Mouse (Mus musculus) spleen, postnatal 4 days (tissue): ENCODE data around the gene Dhrs1.
A peak's percentile ranks its signal among the peaks of the same experiment; 100 is the strongest.

Experiments
- DNase-seq, 2 experiments: peaks; one replicate each; pipeline ENCODE4 v3.0.0; 2022; ENCODE audit warnings: low spot score in 2 of 2

Dhrs1 gene

DNA sequence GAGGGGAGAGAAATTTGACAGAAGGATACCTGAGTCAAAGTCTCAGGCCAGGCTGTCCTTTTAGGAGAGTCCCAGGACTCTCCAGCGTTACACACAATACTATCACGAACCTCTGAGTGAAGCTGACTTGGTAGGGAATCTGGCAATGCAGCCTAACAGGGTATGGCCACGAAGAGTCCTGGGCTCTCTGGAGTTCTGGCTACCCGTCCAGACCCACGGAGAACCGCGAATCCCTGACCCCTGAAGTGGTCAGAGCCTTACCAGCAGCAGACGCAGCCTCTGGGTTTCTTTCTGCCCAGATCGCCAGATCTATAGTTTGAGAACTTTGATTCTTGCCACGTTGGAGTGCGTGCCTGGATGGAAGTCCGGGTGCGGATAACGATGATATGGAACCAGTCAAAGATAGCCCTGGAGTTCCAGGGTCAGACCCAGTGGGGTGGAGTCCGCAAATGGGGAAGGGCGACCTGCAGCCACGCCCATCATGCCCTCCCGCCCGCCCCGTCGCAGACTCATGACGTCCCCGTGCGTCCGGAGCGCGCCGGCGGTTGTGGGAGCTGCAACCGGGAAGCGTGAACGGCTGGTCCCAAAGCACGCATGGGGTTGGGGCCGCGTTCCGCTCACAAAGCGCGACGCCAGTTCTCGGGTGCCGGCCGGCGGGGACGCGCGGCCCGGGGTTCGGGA, at the start of gene Dhrs1, which contains the start of gene Nop9:
Gene Dhrs1 (minus strand): TSS at position 511 of the 681 bp plus-strand sequence.
Gene Nop9 (plus strand): TSS at position 514 of the 681 bp plus-strand sequence.
- peak; percentile 85 to 93 for DNase-seq

GRCm38 (mm10) chr14:55793946-55794345, 48.5 kb upstream of the Dhrs1 start:
- DNase-seq: peak in 1 of 2 experiments; percentile 32

GRCm38 (mm10) chr14:55793461-55793860, 48.0 kb upstream of the Dhrs1 start:
- no peak for DNase-seq

DNA sequence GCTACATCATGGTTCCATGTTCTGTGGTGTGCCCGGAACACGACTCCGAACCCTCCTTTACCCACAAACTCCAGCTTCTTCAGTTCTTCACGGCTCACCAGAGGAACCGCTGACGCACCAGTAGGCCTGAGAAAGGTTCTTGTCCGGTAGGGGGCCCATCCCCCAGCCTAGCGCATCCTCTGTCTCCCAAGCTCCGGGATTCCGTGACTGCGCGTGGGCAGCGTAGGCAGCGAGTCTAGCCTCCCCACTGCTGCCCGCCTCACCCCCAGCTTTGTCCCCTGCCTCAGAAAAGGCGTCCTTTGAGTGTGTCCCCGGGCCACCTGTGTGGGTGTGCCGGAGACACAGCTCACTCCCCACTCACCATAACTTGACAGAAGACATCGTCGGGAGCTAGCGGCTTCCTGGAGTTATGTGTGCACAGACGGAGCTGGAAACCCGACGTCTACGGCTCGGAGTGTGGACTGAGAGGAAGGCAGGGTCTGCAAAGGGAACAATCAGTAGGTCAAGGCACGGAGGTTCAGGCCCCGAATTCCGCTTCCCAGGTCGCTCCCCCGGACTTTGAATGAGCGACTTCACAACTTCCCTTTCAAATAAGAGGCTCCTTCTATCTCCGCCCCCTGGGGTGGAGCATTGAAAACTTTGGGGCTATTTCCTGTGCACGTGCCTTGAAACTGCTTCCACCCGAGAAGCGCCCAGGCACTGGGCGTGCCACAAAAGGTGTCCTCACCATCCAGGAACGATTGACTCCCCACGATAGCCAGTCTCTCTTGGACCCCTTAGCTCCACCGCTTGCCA, 43.0 kb upstream of the Dhrs1 start, which contains the start of gene Ripk3:
Gene Ripk3 (minus strand): TSS at position 610 of the 795 bp plus-strand sequence.
- peak; percentile 55 to 72 for DNase-seq

DNA sequence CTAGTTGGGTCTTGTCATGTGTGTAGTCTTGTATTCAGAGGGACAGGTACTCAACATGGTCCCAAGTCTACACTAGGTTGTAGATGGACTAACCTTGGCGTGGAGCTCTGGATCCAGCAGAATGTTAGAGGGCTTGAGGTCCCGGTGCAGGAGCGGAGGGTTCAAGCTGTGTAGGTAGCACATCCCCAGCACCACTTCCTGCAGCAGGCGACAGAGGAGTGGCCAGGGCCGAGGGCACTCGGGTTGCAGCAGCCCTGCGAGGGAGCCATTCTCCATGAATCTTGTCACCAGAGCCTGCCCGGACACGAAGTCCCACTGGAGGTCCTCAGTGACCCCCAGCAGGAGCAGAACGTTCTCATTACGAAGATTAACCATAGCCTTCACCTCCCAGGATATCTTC, 42.2 kb upstream of the Dhrs1 start:
- peak; percentile 12 to 60 for DNase-seq

- peak; percentile 12 to 57 for DNase-seq
Observed at GRCm38 (mm10) chr14:55785195-55785594, 39.7 kb upstream of the Dhrs1 start.

GRCm38 (mm10) chr14:55783958-55784235, 38.4 kb upstream of the Dhrs1 start, which contains the start of gene Adcy4:
Gene Adcy4, minus strand, starts transcription at chr14:55784095.
- peak in 1 of 2 experiments; percentile 60 for DNase-seq

GRCm38 (mm10) chr14:55783171-55783957, 37.9 kb upstream of the Dhrs1 start:
- peak; percentile 10 to 59 for DNase-seq

- DNase-seq: peak in 1 of 2 experiments; percentile 49
Observed at GRCm38 (mm10) chr14:55782361-55782960, 37.0 kb upstream of the Dhrs1 start.

DNA sequence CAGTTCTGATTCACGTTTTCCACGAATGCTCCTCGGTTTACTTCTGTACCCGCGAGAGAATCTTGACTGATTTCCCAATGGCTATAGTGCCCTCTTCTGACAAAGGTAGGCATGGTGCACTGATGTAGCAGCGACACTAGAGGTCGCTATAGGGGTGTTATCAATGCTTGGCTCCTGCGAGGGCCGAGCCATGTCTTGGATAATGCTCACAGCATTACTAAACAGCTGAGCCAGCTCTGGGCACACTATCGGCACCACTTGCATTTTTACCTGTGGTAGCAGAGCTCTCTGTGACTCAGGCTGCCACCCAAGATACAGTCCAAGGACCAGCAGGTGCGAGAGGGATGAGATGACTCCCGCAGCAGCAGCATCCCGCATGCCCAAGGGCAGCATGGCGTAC, 35.8 kb upstream of the Dhrs1 start:
- peak; percentile 48 to 74 for DNase-seq

DNA sequence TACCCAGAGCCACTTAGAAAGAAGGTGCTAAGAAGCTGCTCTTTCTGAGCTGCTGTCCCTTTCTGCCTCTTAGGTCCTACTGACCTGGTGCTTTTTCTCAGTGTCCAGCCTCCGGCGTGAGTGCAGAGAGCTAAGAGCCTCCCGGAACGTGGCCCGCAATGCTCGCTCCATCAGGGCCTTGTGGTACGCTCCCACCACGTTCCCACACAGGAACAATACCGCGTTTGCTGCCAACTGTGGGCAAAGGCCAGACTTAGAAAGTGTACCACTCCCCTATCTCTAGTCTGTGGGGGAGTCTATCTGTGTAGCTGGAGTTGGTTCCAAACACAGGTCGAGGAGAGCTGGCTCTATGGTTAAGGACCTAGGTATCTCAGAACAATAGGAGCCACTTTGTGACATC, 35.2 kb upstream of the Dhrs1 start:
- peak; percentile 12 to 62 for DNase-seq

- DNase-seq: peak; percentile 10 to 56
Observed at GRCm38 (mm10) chr14:55779656-55780055, 34.2 kb upstream of the Dhrs1 start.

DNA sequence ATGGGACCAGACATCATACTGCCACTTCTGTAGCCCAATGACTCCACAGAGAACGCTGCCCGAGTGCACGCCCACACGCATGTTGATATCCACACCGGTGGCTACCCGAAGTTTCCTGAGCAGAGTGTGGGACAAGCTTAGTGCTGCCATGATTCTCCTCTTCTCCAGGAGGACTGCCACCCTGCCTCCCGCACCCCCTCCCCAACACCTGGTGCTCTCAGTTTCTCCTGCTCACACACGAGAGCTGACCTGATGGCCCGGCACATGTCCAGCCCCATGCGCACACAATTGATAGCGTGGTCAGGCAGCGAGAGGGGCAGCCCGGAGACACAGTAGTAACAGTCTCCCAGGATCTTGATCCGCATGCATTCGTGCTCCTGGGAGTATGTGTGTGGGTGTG, 33.2 kb upstream of the Dhrs1 start:
- DNase-seq: peak; percentile 11 to 56

- peak in 1 of 2 experiments; percentile 58 for DNase-seq
Observed at GRCm38 (mm10) chr14:55777806-55778205, 32.3 kb upstream of the Dhrs1 start.

DNA sequence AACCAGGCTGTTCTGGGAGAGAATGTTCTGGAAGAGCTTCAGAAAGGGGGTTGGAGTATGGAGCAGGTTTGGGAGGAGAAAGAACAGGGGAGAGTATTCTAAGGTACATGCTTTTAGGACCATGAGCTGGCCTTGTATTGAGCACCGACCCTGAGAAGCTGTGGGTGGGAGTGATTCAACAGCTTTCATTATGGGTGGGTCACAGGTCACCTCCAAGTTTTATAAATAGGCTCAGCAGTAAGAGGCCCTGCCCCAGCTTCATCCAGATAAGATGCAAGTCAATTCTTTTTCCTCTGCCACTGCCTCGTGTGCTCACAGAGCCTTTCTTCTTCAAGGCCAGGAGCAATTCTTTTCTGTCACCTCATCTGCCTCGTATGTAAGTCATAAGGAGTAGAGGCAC, 31.7 kb upstream of the Dhrs1 start:
- DNase-seq: peak in 1 of 2 experiments; percentile 41

- DNase-seq: no peak
Observed at GRCm38 (mm10) chr14:55776711-55777110, 31.2 kb upstream of the Dhrs1 start.

- DNase-seq: peak in 1 of 2 experiments; percentile 20
Observed at GRCm38 (mm10) chr14:55769087-55769703, 23.7 kb upstream of the Dhrs1 start.

GRCm38 (mm10) chr14:55768555-55768954, 23.1 kb upstream of the Dhrs1 start:
- DNase-seq: no peak

- peak; percentile 50 to 79 for DNase-seq
Observed at GRCm38 (mm10) chr14:55767519-55768414, 22.3 kb upstream of the Dhrs1 start.

- DNase-seq: peak; percentile 37 to 70
Observed at GRCm38 (mm10) chr14:55765696-55766095, 20.2 kb upstream of the Dhrs1 start, which contains the start of gene Ltb4r1. Gene Ltb4r1, plus strand, starts transcription at chr14:55765962.
